Mouse (Mus musculus) kidney, embryonic 16.5 days (tissue): ENCODE results near the gene Olfr117. TPM values are rescaled to one million over a fixed set of nuclear protein-coding genes. Genes with fewer than 3 reads are reported as not detected.
"Not testable (repeated sequence)": the region's sequence is repeated elsewhere in the genome, so short reads cannot be mapped to it uniquely, and the experiment has no call there.

Experiments used
- ATAC-seq: fragments of 200-750 bp; cut with Nextera tagmentation; 2 replicates; pipeline ENCODE4 v1.8.0; 2017; ENCODE audit warnings: moderate TSS enrichment; ENCODE audit not compliant: low FRiP score, low TSS enrichment
- H3K27ac ChIP-seq: fragments of 300-500 bp; sonication (generic); 2 replicates; pipeline ENCODE4 v1.5.1; 2014; ENCODE audit warnings: low read length
- H3K27me3 ChIP-seq: fragments of 300-500 bp; sonication (generic); 2 replicates; pipeline ENCODE4 v1.6.1; 2014; ENCODE audit warnings: low read length, control low read depth, mixed read lengths; ENCODE audit not compliant: insufficient read depth
- H3K36me3 ChIP-seq: fragments of 300-500 bp; sonication (generic); 2 replicates; pipeline ENCODE4 v1.6.1; 2014; ENCODE audit warnings: low read length, control low read depth, mixed read lengths; ENCODE audit not compliant: insufficient read depth
- H3K4me1 ChIP-seq: fragments of 300-500 bp; sonication (generic); 2 replicates; pipeline ENCODE4 v1.6.1; 2014; ENCODE audit warnings: low read length, control low read depth, mixed read lengths; ENCODE audit not compliant: insufficient read depth
- H3K4me2 ChIP-seq: fragments of 300-500 bp; sonication (generic); replicated peaks from 2 replicates; pipeline ENCODE4 v1.6.1; 2014; ENCODE audit warnings: low read depth, low read length
- H3K4me3 ChIP-seq: fragments of 300-500 bp; sonication (generic); 2 replicates; pipeline ENCODE4 v1.5.1; 2014; ENCODE audit warnings: mild to moderate bottlenecking, low read length
- H3K9ac ChIP-seq: fragments of 300-500 bp; sonication (generic); replicated peaks from 2 replicates; pipeline ENCODE4 v1.6.1; 2014; ENCODE audit warnings: low read length
- H3K9me3 ChIP-seq: fragments of 300-500 bp; sonication (generic); 2 replicates; pipeline ENCODE4 v1.6.1; 2016; ENCODE audit warnings: low read length, control low read depth
- WGBS: fragments of 180-500 bp; shearing (Covaris S2); extraction: QIAGEN DNeasy Blood & Tissue Kit; methylation state at CpG from one replicate; pipeline ENCODE4 v1.1.7; 2014; 5-methylcytosine and 5-hydroxymethylcytosine counted together
- polyA plus RNA-seq: library from polyadenylated mRNA; unstranded; fragments of >200 nt; fragmentation: Nextera tagmentation; extraction: Ambion mirVana; gene quantifications from 2 replicates; pipeline ENCODE4 v1.2.1, GENCODE M21; 2015

Gene Olfr117
- polyA plus RNA-seq: not detected in 2 replicates

DNA sequence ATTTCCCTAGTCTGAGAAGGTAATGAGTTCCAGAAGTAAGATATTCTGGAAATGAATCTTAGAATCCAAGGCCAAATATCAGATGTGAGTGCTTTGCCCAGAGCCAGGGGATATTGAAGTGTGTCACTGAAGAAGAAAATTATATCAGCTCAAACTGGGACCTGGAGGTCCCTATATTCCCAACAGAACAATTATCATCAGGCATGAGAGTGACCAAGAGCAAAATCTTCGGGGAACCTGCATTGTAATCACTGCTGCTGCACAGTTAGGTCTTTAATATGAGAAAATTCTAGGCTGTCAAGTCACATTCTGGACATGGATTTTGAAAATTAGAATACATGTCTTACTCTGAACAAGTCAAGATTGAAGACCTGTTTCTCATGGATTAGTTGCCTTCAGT, at the start of gene Olfr117:
Olfr117 (minus strand) TSS at position 101 of the 400 bp plus-strand sequence.
- Histone ChIP-seq H3K27me3 (no peaks in the 10 kb centered on the region), H3K9me3 (no peaks in the 10 kb centered on the region), H3K4me1 (no peaks in the 10 kb centered on the region), H3K36me3 (no peaks in the 10 kb centered on the region), H3K4me3 (no peak within 1 kb of the TSS), H3K27ac (no peak within 1 kb of the TSS), H3K4me2 (no peak within 1 kb of the TSS), H3K9ac (no peak within 1 kb of the TSS)
- no peak for ATAC-seq
- WGBS: 47% methylated on average over 1 of the region's 1 CpGs

DNA sequence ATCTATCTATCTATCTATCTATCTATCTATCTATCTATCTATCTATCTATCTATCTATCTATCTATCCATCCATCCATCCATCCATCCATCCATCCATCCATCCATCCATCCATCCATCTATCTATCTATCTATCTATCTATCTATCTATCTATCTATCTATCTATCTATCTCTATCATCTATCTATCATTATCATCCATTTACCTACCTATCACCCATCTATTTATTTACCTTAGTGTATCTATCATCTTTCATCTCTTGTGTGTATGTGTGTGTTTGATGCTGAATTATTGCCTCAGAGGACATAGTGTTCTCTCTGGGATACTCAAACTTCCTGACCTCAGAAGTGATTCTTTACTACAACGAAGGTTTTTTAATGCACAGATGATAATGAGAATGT, 32.7 kb upstream of the Olfr117 start, which contains the start of gene Olfr119:
Olfr119 (plus strand) TSS at position 301 of the 400 bp plus-strand sequence.
- not testable (repeated sequence) for H3K9ac ChIP-seq, ATAC-seq, H3K9me3 ChIP-seq, H3K36me3 ChIP-seq, H3K27ac ChIP-seq, H3K4me2 ChIP-seq, H3K27me3 ChIP-seq, H3K4me1 ChIP-seq, H3K4me3 ChIP-seq
- 73% methylated on average over 1 of the region's 1 CpGs for WGBS

DNA sequence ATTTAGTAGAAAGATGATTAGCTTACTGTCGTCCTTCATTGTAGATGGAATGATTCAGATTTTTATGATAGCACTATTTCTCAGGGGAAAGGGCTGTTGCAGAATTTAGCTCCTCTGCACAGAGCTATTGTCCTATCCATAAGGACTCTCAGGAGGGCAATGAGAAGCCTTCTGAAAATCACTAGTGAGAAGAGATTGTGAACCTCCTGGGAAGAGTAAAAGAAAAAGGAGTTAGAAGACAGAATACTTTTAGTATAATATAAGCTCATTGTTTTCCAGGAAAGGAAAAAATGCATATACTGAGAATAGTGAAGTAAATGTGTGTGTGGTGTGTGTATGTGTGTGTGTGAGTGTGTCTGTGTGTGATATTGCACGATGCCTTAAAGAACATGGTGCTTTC, 3.1 kb upstream of the Olfr117 start, which contains the start of gene Olfr118:
Olfr118 (plus strand) TSS at position 301 of the 400 bp plus-strand sequence.
- no peaks in the 10 kb centered on the region for H3K27me3 ChIP-seq
- ATAC-seq: no peak

DNA sequence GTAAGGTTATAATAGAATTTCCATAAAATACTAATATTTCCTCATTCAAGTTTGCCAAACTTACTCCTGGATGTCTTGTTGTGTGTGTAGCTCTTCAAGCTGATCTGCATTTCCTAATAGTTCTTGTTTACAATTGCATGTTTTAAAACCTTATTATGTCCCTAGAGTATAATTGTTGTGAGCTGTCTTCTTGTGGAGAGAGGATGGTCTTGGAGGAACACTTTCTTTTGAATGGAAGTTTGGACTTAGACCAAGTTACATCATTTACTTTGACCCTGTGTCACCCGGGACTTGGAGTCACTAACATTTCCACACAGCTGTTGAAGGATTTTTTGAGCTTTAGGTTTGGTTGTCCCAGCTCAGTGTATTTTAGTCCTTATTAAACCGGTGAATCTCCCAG, 36.6 kb downstream of the Olfr117 start, which contains the start of the genes Olfr115 and Olfr116:
Olfr115 (minus strand) TSS at position 101 of the 400 bp plus-strand sequence.
Olfr116 (minus strand) TSS at position 191 of the 400 bp plus-strand sequence.
- Histone ChIP-seq H3K36me3 (no peaks in the 10 kb centered on the region), H3K27ac (no peak within 1 kb of the TSS)
- no peak for ATAC-seq

More for the DNA sequence above, 3.1 kb upstream of the Olfr117 start, which contains the start of gene Olfr118:
- Histone ChIP-seq H3K4me1 (no peaks in the 10 kb centered on the region), H3K4me3 (no peak within 1 kb of the TSS), H3K36me3 (no peaks in the 10 kb centered on the region), H3K9me3 (no peaks in the 10 kb centered on the region), H3K4me2 (no peak within 1 kb of the TSS), H3K9ac (no peak within 1 kb of the TSS), H3K27ac (no peak within 1 kb of the TSS)
- 68% methylated on average over 2 of the region's 2 CpGs for WGBS

More for the DNA sequence above, 36.6 kb downstream of the Olfr117 start, which contains the start of the genes Olfr115 and Olfr116:
- H3K4me1 ChIP-seq: no peaks in the 10 kb centered on the region
- no peak within 1 kb of the TSS for H3K4me2 ChIP-seq
- peaks cover 6% of the 10 kb centered on the region for H3K9me3 ChIP-seq
- no peaks in the 10 kb centered on the region for H3K27me3 ChIP-seq
- WGBS: 85% methylated on average over 2 of the region's 2 CpGs
- H3K4me3 ChIP-seq: no peak within 1 kb of the TSS
- H3K9ac ChIP-seq: no peak within 1 kb of the TSS

Other genes starting within 250 kb of the Olfr117 start
- gene Olfr108, start 218.3 kb downstream of the Olfr117 start, polyA plus RNA-seq: not detected in 2 replicates
- gene Olfr109, start 204.9 kb downstream of the Olfr117 start, polyA plus RNA-seq: not detected in 2 replicates
- gene H2-M2, start 180.2 kb downstream of the Olfr117 start, polyA plus RNA-seq: not detected in 2 replicates
- gene Olfr110, start 171.3 kb downstream of the Olfr117 start, polyA plus RNA-seq: not detected in 2 replicates
- not detected in 2 replicates for gene Olfr111, start 155.8 kb downstream of the Olfr117 start, polyA plus RNA-seq
- not detected in 2 replicates for gene Olfr112, start 94.3 kb downstream of the Olfr117 start, polyA plus RNA-seq
- gene Olfr113, start 86.1 kb downstream of the Olfr117 start, polyA plus RNA-seq: not detected in 2 replicates
- gene Olfr114, start 71.0 kb downstream of the Olfr117 start, polyA plus RNA-seq: not detected in 2 replicates
- gene Olfr115, start 36.7 kb downstream of the Olfr117 start, polyA plus RNA-seq: not detected in 2 replicates
- not detected in 2 replicates for gene Olfr116, start 36.6 kb downstream of the Olfr117 start, polyA plus RNA-seq
- gene Olfr118, start 3.2 kb upstream of the Olfr117 start, polyA plus RNA-seq: not detected in 2 replicates
- gene Olfr119, start 32.8 kb upstream of the Olfr117 start, polyA plus RNA-seq: not detected in 2 replicates
- gene Olfr120, start 58.0 kb upstream of the Olfr117 start, polyA plus RNA-seq: not detected in 2 replicates
- not detected in 2 replicates for gene Olfr121, start 85.1 kb upstream of the Olfr117 start, polyA plus RNA-seq
- gene Olfr122, start 104.8 kb upstream of the Olfr117 start, polyA plus RNA-seq: not detected in 2 replicates
- not detected in 2 replicates for gene Olfr123, start 129.7 kb upstream of the Olfr117 start, polyA plus RNA-seq
- gene Olfr124, start 136.1 kb upstream of the Olfr117 start, polyA plus RNA-seq: not detected in 2 replicates
- not detected in 2 replicates for gene Olfr125, start 169.2 kb upstream of the Olfr117 start, polyA plus RNA-seq
- gene Olfr126, start 183.7 kb upstream of the Olfr117 start, polyA plus RNA-seq: not detected in 2 replicates
- not detected in 2 replicates for gene Olfr127, start 236.7 kb upstream of the Olfr117 start, polyA plus RNA-seq